Mouse (Mus musculus) B cell, adult 2 months (primary cell): ENCODE measurements around the gene Pqbp1.
A peak's percentile ranks its signal among the peaks of the same experiment; 100 is the strongest.

Source experiments
- DNase-seq, 2 experiments: peaks; one replicate each; pipeline ENCODE4 v3.0.0; 2022

The Pqbp1 gene

DNA sequence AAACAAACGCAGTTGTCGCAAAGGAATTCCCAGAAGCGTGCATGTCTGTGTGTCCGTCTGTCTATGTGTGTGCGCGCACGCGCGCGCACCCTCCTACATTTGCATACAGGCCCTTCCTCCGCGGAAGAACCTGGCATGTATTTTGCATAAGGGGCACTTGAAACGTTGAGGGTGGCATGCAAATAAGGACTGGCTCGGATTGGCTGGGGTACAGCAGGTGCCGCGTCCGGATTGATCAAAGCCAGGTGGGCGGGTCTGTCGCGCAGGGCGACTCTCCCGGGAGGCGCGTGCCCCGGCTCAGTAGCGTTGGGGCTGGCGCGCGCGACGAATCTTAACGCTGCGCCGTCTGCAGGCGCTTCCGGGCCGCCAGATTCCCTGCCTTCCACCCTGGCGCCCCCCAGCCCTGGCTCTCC, 21.1 kb downstream of the Pqbp1 start, which contains the start of gene Pim2:
TSS of gene Pim2 (plus strand) at position 256 of the 413 bp plus-strand sequence.
- DNase-seq, result peak; percentile 86 to 88

DNA sequence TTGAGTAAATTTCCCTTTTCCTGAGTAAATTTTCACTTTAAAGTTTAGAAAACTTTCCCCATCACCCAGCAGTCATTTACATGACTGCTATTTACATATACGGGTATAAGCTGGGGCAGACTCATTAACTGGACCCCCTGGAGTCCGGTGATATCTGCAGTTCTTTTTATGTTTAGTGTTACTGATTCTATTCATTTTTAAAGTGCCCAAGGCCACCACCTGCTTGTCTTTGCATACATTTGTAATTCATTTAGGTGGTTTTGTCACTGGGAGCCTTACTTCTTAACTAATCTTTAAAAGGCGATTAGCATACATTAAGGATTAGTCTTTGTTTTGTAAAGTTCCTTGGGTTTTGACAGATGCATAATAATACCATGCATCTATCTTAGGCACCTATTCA, 29.2 kb downstream of the Pqbp1 start:
- no peak for DNase-seq

DNA sequence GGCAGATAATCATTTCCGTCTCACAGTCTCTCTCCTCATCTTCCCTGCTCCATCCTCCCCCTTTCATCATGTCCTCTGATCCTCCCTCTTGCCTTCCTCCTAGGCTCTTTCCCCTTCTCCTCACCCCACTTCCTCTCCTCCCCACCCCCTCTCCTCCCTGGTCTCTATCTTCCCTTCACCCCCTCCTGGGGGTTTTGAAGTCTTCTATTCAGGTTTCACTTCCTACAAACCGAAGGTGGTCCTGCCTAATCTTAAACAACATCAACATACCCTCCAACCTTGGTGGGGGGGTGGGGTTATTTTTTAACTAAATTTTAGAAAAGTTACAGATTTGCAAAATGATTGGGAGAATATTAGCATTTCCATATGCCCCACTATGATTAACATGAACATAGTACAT, 30.6 kb downstream of the Pqbp1 start:
- DNase-seq, result no peak

DNA sequence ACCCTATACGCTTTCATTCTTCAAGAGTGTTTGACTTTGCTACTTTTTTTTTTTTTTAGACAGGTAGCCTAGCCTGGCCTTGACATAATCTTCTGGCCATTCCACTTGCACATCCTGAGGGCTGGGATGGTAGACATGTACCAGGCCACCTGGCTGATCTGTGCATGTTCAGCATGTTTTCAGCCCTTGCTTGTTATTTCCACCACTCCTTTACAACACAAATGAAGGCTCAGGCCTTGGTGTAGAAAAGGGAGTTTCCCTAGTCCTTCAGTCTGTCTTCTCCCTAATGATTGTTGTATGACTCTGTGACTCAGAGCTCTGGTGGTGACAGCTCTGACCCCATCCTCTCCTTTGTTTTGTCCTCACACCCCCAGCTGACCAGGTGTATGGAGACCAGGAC, 31.9 kb downstream of the Pqbp1 start:
- DNase-seq, result no peak

DNA sequence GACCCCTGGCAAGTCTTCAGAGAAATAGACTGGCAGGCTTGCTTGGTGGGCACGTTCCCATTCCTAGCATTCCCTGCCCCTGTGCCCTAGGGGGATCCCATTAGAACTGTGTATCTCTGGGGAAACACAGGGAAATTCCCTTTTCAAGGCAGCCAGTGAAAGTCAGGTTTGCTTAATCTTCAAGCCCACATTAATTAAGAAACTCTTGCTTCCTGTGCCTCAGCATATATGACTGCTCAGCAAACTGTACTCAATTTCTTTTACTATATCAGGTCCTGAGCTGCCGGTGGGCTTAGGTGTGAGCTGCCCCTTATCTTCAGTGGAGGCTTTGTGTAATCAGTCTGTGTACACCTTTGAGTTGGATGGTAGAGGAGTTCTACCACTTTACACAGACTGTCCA, 33.3 kb downstream of the Pqbp1 start:
- no peak for DNase-seq

DNA sequence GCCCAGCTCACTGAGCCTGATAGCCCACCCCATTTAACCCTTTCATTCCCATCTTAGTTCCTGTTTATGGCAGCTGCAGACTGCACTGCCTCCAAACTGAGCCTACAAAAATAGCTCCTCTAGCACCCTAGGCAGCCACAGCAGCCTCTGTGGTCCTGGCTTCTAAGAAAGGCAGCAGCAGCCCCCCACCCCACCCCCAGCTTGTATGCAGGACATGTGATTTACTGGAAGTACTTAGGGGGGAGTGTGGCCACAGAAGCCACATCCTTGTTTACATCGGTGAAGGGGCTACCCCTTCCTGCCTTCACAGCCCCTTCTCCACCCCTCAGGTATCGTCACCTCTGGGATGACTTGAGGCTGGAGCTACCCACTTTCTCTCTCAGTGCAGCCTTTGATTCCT, 33.7 kb downstream of the Pqbp1 start:
- DNase-seq, result peak; percentile 29 to 32

DNA sequence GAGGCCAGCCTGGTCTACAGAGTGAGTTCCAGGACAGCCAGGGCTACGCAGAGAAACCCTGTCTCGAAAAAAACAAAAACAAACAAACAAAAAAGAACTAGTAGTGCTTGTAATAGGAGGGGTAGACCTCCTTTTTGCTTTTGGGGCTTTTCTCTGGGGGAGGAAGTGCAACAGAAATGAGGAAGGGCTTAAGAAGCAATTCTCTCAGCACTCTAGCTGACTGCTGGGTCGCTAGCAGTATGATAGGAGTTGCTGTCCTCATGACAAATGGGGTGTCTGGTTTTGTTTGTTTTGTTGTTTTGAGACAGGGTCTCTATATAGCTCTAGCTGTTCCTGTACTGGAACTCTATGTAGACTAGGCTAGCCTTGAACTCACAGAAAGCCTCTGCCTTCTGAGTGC, 34.5 kb downstream of the Pqbp1 start:
- DNase-seq, result peak; percentile 31 to 35

DNA sequence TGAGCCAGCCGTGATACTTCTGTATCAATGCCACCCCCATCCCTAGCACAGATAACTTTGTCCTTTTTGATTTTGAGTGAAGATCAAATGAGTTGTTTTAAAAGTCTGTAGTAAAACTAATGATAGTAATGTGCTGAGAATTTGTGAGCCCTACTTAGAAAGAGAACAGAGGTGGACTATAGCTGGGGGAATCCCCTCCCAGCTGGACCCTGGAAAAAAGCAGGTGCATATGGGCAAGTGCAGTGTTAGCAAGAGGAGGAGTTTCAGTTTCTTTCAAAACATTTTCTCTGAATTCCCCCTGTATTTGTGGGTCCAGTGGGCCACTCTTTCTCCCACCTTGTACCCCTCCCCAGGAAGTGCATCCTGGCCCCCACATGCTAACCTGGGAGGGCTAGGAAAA, 35.9 kb downstream of the Pqbp1 start:
- DNase-seq, result no peak

DNA sequence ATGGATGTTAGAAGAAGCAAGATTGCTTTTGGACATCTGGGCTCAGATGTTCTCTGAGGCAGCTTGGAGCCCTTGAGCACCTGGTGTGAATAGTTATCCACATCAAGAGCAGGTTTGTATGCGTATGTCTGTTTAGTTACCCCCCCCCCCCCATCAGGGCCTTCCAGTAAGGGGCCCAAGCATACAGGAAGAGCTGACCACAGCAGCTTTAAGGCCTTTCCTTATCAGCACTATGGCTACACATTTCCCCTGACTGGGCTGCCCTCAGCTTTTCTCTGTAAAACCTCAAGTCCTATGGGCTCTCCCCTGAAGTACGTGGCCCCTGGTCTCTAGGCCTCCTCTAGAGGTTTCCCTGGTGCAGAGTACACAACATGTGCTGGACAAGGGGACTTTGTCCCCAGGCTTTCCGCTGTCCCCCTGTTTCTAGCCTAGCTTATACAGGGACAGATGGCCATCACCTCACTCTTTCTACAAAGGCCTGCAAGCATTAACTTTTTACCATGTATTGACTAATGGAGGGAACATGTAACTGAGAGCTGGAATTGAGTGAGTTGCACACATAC, 39.8 kb downstream of the Pqbp1 start:
- no peak for DNase-seq

DNA sequence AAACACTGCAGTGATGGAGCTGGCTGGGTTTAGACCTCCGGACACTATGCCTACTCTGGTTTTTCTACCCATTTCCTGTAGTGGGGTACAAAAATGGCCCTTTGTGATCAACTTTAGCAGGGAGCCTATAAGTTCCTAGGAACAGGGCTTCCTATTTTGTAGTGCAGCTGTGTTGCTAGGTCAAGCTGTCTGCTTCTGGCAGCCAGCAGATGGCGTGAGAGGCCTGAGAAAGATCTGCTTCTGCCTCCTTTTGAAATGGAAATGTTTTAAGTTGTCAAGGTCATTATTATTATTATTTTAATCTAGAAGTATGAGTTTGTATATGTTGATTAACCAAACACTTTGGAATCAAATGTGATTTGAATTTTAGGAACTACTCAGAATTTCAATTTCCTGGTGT, 44.5 kb downstream of the Pqbp1 start:
- DNase-seq, result peak; percentile 64 to 67

DNA sequence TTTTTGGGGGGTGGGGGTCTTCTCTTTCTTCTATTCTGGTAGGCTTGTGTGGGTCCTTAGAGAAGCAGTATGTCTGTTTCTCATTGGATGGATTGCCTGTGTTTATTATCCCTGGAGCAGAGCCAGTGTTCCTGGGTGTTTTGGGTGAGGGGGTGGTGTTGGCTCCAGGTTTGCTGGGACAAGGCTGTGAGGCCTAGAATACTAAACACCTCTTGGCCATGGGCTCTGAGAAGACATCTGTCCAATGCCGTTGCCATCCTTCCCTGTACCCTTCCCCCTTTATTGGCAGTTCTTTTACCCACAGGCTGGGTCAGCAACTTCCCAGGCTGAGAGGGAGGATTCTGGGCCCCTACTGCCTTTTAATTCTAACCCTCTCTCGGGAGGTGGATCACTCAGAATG, 51.2 kb downstream of the Pqbp1 start:
- DNase-seq, result no peak
